11 mouse cellular contexts compared by ENCODE assay signal in genomic region chr8:115186882-115187281, GRCm38 (mm10).
DNase-seq lines count a peak whose midpoint lies in the region; ATAC-seq and TF ChIP-seq lines count a peak whose summit lies in the region.
"Had no signal": no experiment of that assay in that cellular context is flagged by ENCODE, and none has a peak within 500 bp of the region (broad histone marks: within the 10 kb centered on the region; RNA-seq: fewer than 3 reads in every experiment).

No protein-coding gene starts in this region.

- peak; percentile 14 for DNase-seq in gastrocnemius, adult 18-20 months (ENCODE audit: low spot score)
- DNase-seq in gastrocnemius, postnatal 14 days = no peak
- peak; percentile 10 for DNase-seq in 3T3-L1 (ENCODE audit: low read depth, low spot score)
- DNase-seq in forebrain, embryonic 10.5 days (ENCODE audit: extremely low spot score, low spot score) = peak; percentile 58
- DNase-seq in kidney, postnatal 0 days (ENCODE audit: low spot score) = no peak
- no peak for DNase-seq in stomach, postnatal 0 days (ENCODE audit: low spot score)
- DNase-seq in urinary bladder, postnatal 14 days (ENCODE audit: low spot score) = no peak
- no peak for DNase-seq in layer of hippocampus, adult 9-11 months
- DNase-seq: cerebellum, adult 2 months had no signal

- H3K36me3 ChIP-seq in forebrain, embryonic 10.5 days (replicated peaks) = no peaks in the 10 kb centered on the region
- H3K36me3 ChIP-seq in kidney, postnatal 0 days (ENCODE audit: insufficient read depth, low read length) = no peaks in the 10 kb centered on the region
- H3K36me3 ChIP-seq in stomach, postnatal 0 days (ENCODE audit: control insufficient read depth, insufficient read depth, low read length) = no peaks in the 10 kb centered on the region
- H3K36me3 ChIP-seq: liver, embryonic 15.5 days; neural tube, embryonic 13.5 days had no signal

- H3K4me1 ChIP-seq in forebrain, embryonic 10.5 days = peaks cover 57% of the 10 kb centered on the region
- H3K4me1 ChIP-seq in kidney, postnatal 0 days (replicated peaks; ENCODE audit: insufficient read depth, low read length) = peaks cover 5% of the 10 kb centered on the region; the same call in 1 of the 2 replicates
- H3K4me1 ChIP-seq in stomach, postnatal 0 days (replicated peaks; ENCODE audit: control insufficient read depth, insufficient read depth) = no peaks in the 10 kb centered on the region
- H3K4me1 ChIP-seq: liver, embryonic 15.5 days had no signal

- H3K4me2 ChIP-seq in kidney, postnatal 0 days (ENCODE audit: low read length) = no peak overlapping the region
- H3K4me2 ChIP-seq in stomach, postnatal 0 days (replicated peaks; ENCODE audit: low read depth) = no peak overlapping the region
- H3K4me2 ChIP-seq: liver, embryonic 15.5 days; neural tube, embryonic 13.5 days had no signal

- ATAC-seq in kidney, postnatal 0 days (replicated peaks; ENCODE audit: low FRiP score, low read depth) = peak; percentile 17; the same call in 1 of the 2 replicates
- ATAC-seq in stomach, postnatal 0 days (ENCODE audit: low FRiP score, low TSS enrichment) = no peak

- TF ChIP-seq CTCF in kidney, postnatal 0 days (IDR thresholded peaks at IDR 0.05; ENCODE audit: low read depth) = no peak
- TF ChIP-seq CTCF in stomach, postnatal 0 days (IDR thresholded peaks at IDR 0.05; ENCODE audit: low read depth) = no peak

- intact Hi-C loops in gastrocnemius, postnatal 14 days (cut with DNase I; ENCODE audit: low total_unique reads) = no loop called here

- H3K9me3 ChIP-seq in forebrain, embryonic 10.5 days = no peaks in the 10 kb centered on the region
- no peaks in the 10 kb centered on the region for H3K9me3 ChIP-seq in kidney, postnatal 0 days (replicated peaks; ENCODE audit: low read length)
- H3K9me3 ChIP-seq in stomach, postnatal 0 days (ENCODE audit: control insufficient read depth, low read length) = no peaks in the 10 kb centered on the region
- H3K9me3 ChIP-seq: liver, embryonic 15.5 days; neural tube, embryonic 13.5 days had no signal

- peaks cover 24% of the 10 kb centered on the region for H3K27me3 ChIP-seq in forebrain, embryonic 10.5 days (ENCODE audit: poor library complexity, severe bottlenecking)
- no peaks in the 10 kb centered on the region for H3K27me3 ChIP-seq in kidney, postnatal 0 days (ENCODE audit: insufficient read depth, low read length)
- H3K27me3 ChIP-seq in stomach, postnatal 0 days (ENCODE audit: control insufficient read depth, insufficient read depth, low read length) = no peaks in the 10 kb centered on the region
- H3K27me3 ChIP-seq: liver, embryonic 15.5 days; neural tube, embryonic 13.5 days had no signal

- WGBS in forebrain, embryonic 10.5 days = 4% methylated on average over 2 of the region's 2 CpGs
- WGBS in kidney, postnatal 0 days = 26% methylated on average over 1 of the region's 2 CpGs
- WGBS in stomach, postnatal 0 days = 47% methylated on average over 1 of the region's 2 CpGs

- H3K4me3 ChIP-seq in forebrain, embryonic 10.5 days = no peak overlapping the region
- no peak overlapping the region for H3K4me3 ChIP-seq in kidney, postnatal 0 days (replicated peaks; ENCODE audit: low read depth, low read length)
- no peak overlapping the region for H3K4me3 ChIP-seq in stomach, postnatal 0 days (ENCODE audit: low read depth, low read length)
- H3K4me3 ChIP-seq: liver, embryonic 15.5 days; neural tube, embryonic 13.5 days had no signal

- H3K9ac ChIP-seq in kidney, postnatal 0 days (ENCODE audit: low read depth, low read length) = no peak overlapping the region
- no peak overlapping the region for H3K9ac ChIP-seq in stomach, postnatal 0 days (ENCODE audit: low read length)
- H3K9ac ChIP-seq: liver, embryonic 15.5 days; neural tube, embryonic 13.5 days had no signal

- no peak for TF ChIP-seq EP300 in stomach, postnatal 0 days (optimal IDR thresholded peaks at IDR 0.05)

- peak overlapping the region; percentile 56; the same call in 1 of the 2 replicates for H3K27ac ChIP-seq in forebrain, embryonic 10.5 days
- H3K27ac ChIP-seq in kidney, postnatal 0 days = peak overlapping the region; percentile 31; the same call in 1 of the 2 replicates
- H3K27ac ChIP-seq in stomach, postnatal 0 days (replicated peaks) = no peak overlapping the region
- H3K27ac ChIP-seq: liver, embryonic 15.5 days; neural tube, embryonic 13.5 days had no signal

Comparison
In these comparisons a context has a peak if more than half of its experiments do, and no peak if none do; other contexts are left out.
1. DNase-seq: peak in gastrocnemius, adult 18-20 months (single experiment), 3T3-L1 (single experiment) and forebrain, embryonic 10.5 days (single experiment); none in gastrocnemius, postnatal 14 days (single experiment), kidney, postnatal 0 days (single experiment), stomach, postnatal 0 days (single experiment), urinary bladder, postnatal 14 days (single experiment) and layer of hippocampus, adult 9-11 months (single experiment).